Mouse (Mus musculus): ENCODE measurements around the gene Ybx2.
"Not testable (repeated sequence)": the region's sequence is repeated elsewhere in the genome, so short reads cannot be mapped to it uniquely, and the experiment has no call there.

The Ybx2 gene

DNA sequence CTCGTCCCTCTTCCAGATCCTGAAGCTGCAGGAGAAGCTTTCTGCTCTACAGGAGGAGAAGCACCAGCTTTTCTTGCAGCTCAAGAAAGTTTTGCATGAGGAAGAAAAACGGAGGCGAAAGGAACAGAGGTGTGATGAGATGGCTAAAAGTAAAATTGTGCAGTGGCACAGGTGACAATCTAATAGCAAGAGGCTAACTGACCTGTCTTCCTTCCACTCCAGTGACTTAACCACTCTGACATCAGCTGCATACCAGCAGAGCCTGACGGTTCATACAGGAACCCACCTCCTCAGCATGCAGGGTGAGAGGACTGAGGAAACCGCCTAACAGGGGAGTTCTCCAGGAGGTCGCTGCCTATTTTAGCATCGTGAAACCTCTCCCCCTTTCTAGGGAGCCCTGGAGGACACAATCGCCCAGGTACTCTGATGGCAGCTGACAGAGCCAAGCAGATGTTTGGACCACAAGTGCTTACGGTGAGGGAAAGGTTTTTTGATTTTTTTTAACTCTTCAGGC, 20.6 kb upstream of the Ybx2 start:
- no peak for DNase-seq (ENCODE audit: low spot score in 2 of 2)

DNA sequence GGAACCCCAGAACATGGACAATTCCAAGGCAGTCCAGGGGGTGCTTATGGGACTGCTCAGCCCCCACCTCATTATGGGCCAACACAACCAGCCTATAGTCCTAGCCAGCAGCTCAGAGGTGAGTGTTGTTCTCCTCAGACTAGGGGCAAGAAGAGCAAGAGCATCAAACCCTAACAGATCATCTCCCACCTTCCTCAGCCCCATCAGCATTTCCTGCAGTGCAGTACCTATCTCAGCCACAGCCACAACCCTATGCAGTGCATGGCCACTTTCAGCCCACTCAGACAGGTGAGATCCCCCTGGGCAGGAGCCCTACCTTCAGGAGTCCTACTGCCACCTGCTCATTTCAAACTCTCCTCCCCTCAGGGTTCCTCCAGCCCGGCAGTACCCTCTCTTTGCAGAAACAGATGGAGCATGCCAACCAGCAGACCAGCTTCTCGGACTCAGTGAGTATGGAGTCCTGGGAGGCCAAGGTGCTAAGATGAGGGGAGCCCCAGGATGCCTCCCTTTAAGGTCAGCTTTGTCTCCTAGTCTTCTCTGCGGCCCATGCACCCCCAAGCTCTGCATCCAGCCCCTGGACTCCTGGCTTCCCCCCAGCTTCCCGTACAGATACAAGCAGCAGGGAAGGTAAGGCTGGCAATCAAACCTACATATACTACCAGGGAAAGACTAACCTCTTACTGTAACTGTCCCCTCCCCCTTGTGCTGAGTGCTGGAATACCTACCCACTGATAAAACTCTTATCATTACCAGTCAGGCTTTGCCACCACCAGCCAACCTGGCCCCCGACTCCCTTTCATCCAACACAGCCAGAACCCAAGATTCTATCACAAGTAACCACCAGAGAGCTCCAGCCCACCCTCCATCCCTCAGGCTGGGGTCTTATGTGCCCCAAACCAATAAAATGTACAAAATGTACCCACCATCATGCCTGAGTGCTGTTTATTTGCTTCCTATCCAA, 19.6 kb upstream of the Ybx2 start:
- DNase-seq (ENCODE audit: low spot score in 2 of 2), result no peak

DNA sequence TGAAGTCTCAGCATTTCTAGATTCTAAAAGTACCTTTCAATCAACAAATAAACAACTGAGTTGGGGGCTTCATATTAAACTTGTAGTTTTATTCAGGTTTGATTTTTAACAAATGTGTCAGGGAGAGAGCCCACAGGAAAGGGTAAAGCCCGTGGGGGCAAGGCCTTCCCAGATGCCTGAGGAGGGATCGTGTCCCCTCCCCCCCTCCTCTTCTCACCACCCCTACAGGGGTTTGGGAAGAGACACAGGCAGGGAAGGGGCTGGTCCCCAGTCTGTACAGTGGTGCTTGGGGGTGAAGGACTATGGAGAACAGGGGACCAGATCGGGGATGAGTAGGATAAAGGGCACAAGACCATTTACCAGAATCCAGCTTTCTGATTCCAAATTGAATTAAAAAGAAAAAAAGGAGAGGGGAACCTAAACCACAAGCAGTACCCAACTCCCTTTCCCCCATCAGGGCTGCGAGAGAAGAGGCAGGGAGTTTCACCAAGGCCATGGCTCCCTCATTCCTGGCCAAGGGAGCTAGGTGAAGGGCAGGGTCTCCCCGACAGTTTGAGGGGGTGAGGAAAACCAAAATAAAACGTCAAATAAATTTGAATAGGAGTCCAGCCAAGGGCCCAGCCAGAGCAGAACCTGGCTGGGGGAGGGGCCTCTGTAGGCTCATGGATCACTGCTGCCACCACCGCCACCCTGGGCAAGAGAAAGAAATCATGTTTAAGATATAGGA, 18.8 kb upstream of the Ybx2 start:
- not testable (repeated sequence) for DNase-seq (ENCODE audit: low spot score in 2 of 2)

DNA sequence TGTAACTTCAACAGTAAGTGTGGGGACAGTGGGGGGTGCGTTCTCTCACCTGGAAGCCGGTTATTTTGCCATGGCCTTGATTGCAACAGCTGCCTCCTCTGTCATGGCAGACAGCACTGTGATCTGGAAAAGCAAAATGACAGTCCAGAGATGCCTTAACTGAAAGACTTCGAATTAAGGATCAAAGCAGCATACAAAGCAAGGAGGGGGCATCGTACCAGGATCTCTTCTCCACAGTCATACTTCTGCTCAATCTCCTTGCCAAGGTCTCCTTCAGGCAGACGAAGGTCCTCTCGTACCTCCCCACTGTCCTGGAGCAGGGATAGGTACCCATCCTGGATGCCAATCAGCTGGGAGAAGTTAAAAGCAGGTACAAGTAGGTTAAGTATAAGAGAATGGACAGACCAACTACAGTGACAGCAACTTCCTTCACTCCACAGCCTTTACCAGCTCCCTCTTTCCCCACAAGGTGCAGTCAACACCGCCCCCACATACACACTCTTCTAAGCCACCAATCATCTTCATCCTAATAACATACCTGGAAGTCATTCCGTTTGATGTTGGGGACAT, 18.1 kb upstream of the Ybx2 start:
- DNase-seq (ENCODE audit: low spot score in 2 of 2), result no peak

DNA sequence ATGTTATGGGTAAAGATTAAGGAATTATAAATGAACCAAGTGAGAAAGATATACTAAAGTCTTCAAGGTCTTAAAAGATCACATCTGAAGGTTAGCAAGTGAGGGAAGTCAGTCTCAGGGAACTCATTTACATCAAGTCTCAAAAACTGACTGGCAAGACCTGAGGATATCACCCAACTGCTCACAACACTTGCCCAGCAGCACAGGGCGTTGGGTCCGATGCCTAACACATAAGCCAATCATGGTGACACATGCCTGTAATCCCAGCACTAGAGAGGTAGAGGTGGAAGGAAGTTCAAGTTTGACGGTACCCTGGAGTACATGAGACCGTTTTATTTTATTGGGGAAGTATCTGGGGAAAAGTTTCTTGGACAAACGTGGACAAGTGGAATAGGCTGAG, 17.5 kb upstream of the Ybx2 start:
- DNase-seq (ENCODE audit: low spot score in 2 of 2), result no peak

DNA sequence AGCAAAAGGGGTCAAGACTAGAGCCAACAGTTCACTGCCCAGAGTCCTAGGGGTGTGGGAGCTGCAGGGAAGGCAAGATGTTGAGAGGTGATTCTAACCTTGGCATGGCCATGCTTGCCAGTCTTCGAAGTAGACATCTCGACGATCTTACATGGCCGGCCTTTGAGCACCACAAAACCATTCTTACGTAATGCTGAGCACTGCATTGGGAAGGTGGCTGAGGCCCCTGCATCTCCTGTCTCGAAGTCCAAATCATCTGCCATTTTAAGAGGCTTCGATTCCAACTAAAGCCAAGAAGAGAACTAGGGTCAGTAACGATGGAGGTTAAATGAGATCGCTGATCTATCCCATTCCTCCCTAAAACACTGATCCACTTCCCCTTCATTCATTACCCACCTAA, 16.5 kb upstream of the Ybx2 start:
- DNase-seq (ENCODE audit: low spot score in 2 of 2), result no peak

DNA sequence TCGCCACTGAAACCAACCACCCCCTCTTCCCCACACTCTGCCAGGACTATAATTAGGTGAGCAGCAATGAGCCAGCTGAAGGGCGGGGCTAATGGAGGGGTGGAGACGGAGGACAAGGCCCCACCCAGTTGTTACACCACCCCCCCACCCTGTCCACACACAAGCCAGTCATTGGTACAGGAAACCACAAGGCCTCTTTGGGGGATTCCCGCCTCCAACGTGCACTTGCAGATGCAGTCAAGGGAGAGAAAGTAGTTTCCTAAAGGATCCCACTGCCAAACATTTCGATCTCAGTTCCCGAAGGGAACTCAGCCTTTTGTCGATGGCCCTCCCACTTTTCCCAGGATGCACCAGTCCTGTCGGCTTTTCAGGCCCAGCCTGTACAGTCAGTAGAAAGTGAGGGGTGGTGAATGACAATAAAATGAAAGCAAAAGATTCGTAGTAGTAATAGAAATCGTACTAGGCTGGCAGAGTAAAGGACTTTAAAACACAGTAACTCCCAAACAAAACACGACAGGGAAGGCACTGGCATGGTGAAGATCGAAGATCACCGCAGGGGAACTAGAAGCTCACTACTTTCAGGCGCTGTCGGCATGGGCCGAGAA, 15.8 kb upstream of the Ybx2 start:
- DNase-seq (ENCODE audit: low spot score in 2 of 2), result peak in 1 of 2 experiments; percentile 25

DNA sequence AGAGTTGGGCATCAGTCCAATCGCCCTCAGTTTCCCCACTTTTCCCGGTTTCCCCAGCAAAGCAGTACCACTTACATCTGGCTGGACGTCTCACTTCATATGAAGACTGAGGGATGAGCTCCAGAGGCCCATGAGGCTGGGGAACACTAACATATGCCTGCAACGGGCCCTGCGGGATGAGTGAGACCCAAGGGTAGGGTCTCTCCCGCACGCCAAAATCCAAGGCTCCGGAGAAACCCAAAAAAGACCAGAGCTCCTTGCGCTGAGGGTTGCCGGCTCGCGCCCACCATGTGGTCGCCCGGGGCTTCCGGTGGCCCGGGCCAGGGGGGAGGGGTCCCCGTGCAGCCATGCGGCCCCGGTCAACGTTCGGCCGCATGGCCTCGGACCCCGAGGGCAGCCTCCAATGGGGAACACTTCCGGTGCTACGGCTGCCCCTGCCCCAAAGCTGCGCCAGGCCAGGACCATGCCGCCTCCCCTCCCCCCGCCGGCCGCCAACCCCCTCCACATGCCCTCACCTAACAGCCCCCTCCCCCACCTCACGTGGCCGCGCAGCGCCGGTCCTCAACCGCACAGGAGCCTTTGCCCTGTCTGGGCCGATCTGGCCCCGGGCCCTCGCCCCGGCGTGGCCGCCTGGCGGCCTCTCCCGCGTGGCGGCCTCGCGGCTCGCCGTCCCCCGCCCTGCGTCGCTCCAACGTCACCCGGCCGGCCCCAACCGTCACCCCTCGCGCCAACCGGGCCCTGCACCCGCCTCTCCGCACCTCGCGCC, 15.1 kb upstream of the Ybx2 start:
- DNase-seq (ENCODE audit: low spot score in 2 of 2), result peak in 1 of 2 experiments; percentile 36

DNA sequence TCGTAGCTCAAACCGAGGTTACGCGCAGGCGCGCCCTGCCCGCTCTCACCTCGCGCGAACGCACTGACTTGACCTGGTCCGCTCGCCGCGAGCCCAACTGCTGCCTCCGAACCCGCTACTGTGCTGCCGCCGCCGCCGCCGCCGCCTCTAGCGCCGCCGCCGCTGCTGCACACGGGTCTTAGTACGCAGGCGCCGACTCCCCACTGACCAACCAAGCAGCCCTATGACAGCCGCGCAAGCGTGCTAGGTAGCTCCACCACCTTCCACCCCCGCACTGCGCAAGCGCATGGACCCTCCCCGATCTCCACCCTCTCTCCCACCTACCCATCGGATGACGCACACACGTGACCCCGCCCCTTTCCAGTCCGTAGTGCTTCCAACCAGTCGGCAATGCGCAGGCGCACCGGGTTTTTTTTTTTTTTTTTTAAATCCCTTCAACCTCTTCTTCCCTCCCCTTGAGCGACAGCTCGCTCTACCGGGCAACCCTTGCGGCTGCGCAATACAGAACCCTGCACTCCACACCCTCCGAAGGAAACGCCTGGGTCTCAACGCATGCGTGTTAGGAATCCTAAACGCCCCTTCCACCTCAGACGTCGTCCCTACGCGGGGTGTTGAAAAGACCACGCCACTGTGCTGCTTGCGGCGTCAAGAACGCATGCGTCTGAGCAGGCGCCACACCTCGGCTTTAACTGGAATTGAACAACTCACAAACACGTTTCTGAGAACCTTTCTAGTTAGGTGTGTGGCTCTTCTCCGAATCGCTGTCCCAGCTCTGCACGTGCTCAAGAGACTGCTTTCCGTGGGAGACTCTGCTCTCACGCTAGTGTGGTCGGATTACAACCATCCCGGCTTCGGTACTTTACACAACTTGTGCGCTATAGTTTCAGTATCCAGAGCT, 14.2 kb upstream of the Ybx2 start, which contains the start of gene Eif5a:
Gene Eif5a (minus strand): TSS at position 845 of the 898 bp plus-strand sequence.
- peak; percentile 100 for DNase-seq (ENCODE audit: low spot score in 2 of 2)

DNA sequence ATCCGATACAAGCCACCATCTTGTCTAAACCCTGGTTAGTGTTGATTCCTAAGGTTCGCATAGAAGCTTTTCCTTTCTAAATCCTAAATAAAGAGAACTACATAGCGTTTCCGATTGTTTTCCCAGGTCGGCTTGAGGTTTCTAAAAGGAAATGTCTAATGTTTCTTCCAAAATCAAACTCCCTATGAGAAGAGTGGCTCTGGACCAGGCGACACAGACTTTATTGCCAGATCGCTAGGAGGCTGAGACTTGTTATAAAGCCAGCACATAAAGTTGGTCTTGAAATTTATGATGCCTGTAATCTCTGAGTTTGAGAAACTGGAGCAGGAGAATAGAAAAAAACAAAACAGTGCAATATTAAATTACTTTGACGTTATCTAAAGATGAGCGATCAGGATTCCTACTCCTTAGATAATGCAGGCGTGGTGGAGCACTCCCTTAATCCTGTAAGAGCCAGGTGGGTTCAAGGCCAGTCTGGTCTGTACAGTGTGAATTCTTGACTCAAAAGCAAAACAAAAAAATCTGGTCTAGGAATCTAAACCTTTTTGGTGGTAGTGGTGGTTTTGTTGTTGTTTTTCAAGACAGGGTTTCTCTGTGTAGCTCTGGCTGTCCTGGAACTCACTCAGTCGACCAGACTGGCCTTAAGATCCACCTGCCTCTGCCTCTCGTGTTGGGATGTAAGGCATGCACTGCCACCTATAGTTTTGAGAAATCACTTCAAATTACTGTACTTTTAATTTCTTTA, 13.4 kb upstream of the Ybx2 start:
- no peak for DNase-seq (ENCODE audit: low spot score in 2 of 2)

DNA sequence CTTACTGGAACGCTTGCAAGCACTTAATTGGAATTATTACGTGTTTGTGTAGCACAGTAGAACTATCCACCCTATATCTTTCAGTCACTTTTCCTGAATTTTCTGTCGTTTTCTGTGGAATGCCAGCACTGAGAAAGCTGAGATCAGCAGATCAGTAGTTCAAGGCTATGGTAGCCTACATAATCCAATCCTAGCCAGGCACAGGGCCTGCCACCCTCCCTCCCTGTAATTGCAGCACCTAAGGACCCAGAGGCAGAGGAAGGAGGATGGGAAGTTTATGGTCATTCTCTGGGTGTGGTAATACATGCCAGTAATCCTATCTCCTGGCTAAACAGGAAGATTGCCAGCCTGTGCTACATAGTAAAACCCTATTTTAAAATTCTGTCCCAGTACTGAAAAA, 12.8 kb upstream of the Ybx2 start:
- no peak for DNase-seq (ENCODE audit: low spot score in 2 of 2)

DNA sequence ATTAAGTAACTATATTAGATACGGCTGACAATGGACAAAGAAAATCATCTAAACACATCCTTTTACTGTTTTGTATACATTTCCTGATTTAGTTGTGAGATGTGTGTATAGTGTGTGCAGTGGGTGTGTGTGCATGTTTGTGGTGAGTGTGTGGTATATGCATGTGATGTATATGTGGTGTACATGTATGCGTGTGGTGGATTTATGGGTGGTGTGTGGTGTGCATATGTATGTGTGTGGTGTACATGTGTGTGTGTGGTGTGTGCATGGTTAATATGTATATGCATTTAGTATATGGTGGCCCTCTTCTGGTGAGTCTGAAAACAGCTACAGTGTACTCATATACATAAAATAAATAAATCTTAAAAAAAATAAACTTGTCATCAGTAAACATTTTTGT, 8.1 kb upstream of the Ybx2 start:
- DNase-seq (ENCODE audit: low spot score in 2 of 2), result no peak

DNA sequence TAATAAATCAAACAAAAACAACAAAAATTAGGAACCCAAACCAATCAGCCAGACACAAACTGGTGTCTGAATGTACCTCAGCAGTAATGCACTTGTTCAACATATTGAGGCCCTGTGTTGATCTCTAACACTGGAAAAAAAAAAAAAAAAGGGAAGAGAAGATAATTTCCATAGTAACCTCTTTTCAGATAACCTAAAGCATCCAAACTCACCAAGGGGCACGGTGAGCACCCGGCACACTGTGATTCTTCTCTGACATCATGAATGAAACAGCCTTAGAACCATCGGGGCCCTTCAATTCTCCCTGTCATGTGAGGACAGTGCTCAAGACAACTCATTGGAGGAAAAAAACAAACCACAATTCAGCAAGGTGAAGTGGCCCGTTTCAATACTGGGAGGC, 5.9 kb upstream of the Ybx2 start:
- no peak for DNase-seq (ENCODE audit: low spot score in 2 of 2)

DNA sequence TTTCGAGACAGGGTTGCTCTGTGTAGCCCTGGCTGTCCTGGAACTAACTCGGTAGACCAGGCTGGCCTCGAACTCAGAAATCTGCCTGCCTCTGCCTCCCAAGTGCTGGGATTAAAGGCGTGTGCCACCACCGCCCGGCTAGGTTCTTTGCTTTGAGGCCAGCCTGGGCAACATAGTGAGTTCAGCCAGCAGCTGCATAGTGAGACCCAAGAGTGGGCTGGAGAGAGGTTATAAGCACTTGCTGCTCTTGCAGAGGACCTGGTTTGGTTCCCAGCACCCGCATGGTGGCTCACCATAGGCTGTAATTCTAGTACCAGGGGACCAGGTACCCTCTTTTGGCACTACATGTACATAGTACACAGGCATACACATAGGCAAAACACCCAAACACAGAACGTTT, 5.4 kb upstream of the Ybx2 start:
- not testable (repeated sequence) for DNase-seq (ENCODE audit: low spot score in 2 of 2)

DNA sequence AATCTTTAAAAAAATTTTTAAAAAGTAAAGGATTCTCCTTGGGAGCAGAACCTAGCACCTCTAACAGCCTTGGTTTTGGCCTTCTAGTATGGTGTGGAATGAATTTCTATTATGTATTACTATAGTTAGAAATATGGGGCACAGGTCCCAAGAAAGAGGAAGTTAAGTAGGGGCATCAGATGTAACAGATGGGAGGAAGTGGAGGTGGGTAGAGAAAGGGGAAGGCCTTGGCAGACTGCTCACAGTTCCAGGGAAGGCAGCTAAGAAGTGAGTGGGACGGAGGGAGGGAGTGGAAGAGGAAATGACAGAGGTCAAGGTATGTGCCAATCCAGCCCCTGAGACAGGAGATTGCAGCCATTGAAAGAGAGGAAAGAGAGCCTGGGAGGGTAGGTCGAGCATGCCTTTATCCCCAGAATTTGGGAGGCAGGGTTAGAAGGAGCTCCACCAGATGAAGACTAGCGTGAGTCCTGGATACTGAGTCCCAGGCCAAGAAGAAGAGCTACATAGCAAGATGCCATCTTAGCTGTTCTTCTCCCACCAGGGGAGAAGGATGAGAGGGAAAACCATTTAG, 4.5 kb upstream of the Ybx2 start:
- DNase-seq (ENCODE audit: low spot score in 2 of 2), result no peak

DNA sequence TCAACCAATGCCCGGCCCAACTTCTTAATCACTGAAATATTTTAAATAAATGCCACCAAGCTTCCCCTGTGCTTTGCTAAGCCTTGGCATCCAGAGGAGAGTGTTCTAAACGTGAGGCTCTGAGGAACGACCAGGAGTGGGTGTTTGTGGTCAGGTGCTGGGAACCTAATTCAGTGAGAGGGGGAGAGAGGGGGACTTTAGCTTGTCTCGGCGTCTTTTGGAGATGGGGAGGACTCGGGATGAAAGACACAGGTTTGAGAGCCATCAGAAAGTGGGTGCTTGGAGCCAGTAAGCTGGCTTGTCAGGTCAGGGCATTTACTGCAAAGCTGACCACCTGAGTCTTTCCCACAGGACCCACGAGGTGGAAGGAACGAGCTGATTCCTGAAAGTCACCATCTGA, 3.8 kb upstream of the Ybx2 start:
- DNase-seq (ENCODE audit: low spot score in 2 of 2), result no peak

DNA sequence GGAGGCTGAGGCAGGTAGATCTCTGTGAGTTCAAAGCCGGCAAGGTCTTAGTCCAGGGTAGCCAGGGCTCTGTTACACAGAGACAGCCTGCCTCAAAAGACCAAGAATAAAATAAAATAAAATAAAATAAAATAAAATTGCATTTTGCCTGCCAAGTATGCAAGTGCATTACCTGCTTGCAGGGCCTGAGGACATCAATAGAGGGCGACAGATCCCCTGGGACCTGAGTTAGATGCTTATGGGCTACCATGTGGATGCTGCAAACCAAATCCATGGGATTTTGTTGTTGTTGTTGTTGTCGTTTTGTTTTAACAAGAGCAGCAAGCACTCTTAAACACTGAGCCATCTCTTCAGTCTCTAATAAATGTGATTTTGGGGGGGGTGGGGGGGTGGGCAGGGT, 3.3 kb upstream of the Ybx2 start:
- no peak for DNase-seq (ENCODE audit: low spot score in 2 of 2)

DNA sequence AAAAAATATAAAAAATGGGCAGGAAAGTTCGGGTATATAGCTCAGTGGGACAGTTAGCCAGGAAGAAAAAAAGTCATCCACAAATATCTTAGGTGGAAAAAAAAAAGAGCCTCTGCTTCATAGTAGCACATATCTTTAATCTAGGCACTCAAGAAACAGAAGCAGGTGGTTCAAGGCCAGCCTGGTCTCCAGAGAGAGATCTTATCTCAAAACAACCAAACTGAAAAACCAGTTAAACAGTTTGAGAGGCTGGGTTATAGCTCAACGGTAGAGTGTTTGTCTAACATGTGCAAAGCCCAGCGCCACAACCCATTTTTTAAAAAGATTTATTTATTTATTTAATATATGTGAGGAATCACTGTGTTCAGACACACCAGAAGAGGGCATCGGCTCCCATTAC, 2.5 kb upstream of the Ybx2 start:
- DNase-seq (ENCODE audit: low spot score in 2 of 2), result no peak

DNA sequence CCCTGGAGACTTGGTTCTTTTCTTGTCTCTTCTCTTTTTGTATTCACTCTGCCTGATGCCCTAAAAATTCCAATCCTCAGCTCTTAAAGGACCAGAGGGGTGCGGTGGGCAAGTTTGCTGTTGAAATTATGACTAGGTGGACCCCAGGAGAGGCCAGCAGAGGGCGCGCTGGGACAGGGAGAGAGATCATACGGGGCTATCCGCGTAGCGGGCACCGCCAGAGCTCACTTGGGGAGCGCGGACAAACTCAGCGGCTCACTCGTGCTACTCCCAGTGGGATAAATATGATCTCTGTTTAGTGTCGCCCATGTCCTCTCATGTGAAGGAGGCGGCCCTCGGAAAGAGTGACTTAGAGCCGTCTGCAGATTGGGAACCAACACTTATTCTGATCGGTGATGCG, 1.4 kb upstream of the Ybx2 start:
- peak; percentile 74 to 88 for DNase-seq (ENCODE audit: low spot score in 2 of 2)
